Mouse (Mus musculus): ENCODE data around the gene Zmynd11. TPM values are rescaled to one million over a fixed set of nuclear protein-coding genes. Genes with fewer than 3 reads are reported as not detected.
"Not testable (repeated sequence)": the region's sequence is repeated elsewhere in the genome, so short reads cannot be mapped to it uniquely, and the experiment has no call there.

Zmynd11 gene
- polyA plus RNA-seq, 1 experiment from 2014 or later, result 119 TPM

DNA sequence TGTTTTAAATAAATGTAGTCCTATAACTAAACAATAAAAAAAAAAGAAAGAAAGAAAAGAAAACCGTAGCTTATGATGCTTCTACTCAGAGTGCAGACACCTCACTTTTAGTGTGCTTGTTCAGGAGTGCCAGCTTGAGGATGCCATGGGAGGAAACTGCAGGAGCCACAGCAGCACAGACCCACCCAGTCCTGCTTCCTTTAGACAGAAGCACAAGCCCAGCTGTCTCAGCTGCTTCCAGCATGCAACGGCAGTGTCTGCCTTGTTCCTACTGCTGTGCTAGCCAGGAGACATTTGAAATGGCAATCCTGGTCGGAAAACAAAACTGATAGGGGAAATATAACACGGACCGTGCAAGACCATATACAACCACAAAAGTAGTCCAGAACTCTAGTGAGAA is 28.1 kb downstream of the Zmynd11 start:
- WGBS, result 79% methylated on average over 5 of the region's 5 CpGs
- no peak for ATAC-seq (ENCODE audit: low FRiP score, low TSS enrichment)

DNA sequence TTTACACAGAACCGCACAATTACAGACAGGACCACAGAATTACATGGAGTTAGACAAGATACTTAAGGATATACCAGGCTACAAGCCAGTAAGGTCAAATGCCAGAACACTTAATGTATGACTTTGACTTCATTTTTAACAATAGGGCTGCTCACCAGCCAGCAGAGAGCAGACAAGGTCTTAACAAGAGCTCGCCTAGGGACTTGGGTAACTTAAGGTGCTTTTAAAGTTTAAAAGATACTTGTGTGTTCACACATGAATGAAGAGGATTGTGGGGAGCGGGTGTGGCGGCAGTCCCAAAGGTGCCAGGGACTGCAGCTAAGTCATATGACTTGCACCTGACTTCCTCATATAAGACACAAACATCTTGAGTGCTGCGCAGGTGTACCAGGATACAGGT is 32.9 kb downstream of the Zmynd11 start:
- not testable (repeated sequence) for ATAC-seq (ENCODE audit: low FRiP score, low TSS enrichment)

More for the DNA sequence above, 28.1 kb downstream of the Zmynd11 start:
- Histone ChIP-seq H3K4me3 (ENCODE audit: low read length) (no peak overlapping the region), H3K9me3 (ENCODE audit: control insufficient read depth, low read length) (no peaks in the 10 kb centered on the region), H3K27ac (ENCODE audit: low read depth, low read length) (no peak overlapping the region), H3K36me3 (ENCODE audit: control insufficient read depth, insufficient read depth, low read length) (peaks cover 8% of the 10 kb centered on the region; the same call in 1 of the 2 replicates), H3K9ac (ENCODE audit: low read depth, low read length) (no peak overlapping the region), H3K27me3 (ENCODE audit: control insufficient read depth, insufficient read depth, low read length) (no peaks in the 10 kb centered on the region), H3K4me2 (replicated peaks; ENCODE audit: low read depth, low read length) (no peak overlapping the region), H3K4me1 (ENCODE audit: control insufficient read depth, insufficient read depth, low read length) (no peaks in the 10 kb centered on the region)

DNA sequence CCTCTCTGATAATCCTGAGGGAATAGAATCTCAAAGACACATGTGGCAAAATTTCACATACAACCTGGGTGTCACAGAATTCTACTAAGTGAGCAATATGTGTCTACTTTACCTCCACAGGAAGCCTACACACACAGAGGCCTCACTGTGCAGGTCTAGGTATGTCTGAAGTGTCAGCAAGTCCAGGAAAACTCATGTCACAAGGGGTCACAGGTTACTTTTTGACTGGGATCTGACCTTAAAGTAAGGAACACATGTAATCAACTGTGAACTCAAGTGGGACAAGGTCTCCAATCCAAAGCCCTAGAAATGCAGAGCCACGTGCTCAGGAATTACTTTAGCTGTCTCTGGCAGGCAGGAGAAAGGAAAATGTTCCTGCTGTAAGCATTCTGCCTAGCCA is 36.1 kb downstream of the Zmynd11 start:
- H3K4me3 ChIP-seq (ENCODE audit: low read length), result no peak overlapping the region
- no peaks in the 10 kb centered on the region for H3K4me1 ChIP-seq (ENCODE audit: control insufficient read depth, insufficient read depth, low read length)
- 70% methylated on average over 1 of the region's 1 CpGs for WGBS
- no peak for ATAC-seq (ENCODE audit: low FRiP score, low TSS enrichment)
- no peak overlapping the region for H3K4me2 ChIP-seq (replicated peaks; ENCODE audit: low read depth, low read length)
- no peak overlapping the region for H3K27ac ChIP-seq (ENCODE audit: low read depth, low read length)
- no peaks in the 10 kb centered on the region for H3K27me3 ChIP-seq (ENCODE audit: control insufficient read depth, insufficient read depth, low read length)
- peaks cover 22% of the 10 kb centered on the region; the same call in 1 of the 2 replicates for H3K36me3 ChIP-seq (ENCODE audit: control insufficient read depth, insufficient read depth, low read length)
- H3K9me3 ChIP-seq (ENCODE audit: control insufficient read depth, low read length), result no peaks in the 10 kb centered on the region
- H3K9ac ChIP-seq (ENCODE audit: low read depth, low read length), result no peak overlapping the region

More for the DNA sequence above, 32.9 kb downstream of the Zmynd11 start:
- H3K4me2 ChIP-seq (replicated peaks; ENCODE audit: low read depth, low read length); H3K27me3 ChIP-seq (ENCODE audit: control insufficient read depth, insufficient read depth, low read length); H3K4me3 ChIP-seq (ENCODE audit: low read length); H3K9ac ChIP-seq (ENCODE audit: low read depth, low read length); H3K4me1 ChIP-seq (ENCODE audit: control insufficient read depth, insufficient read depth, low read length); H3K27ac ChIP-seq (ENCODE audit: low read depth, low read length); H3K9me3 ChIP-seq (ENCODE audit: control insufficient read depth, low read length): not testable (repeated sequence)
- peaks cover 18% of the 10 kb centered on the region; the same call in 1 of the 2 replicates for H3K36me3 ChIP-seq (ENCODE audit: control insufficient read depth, insufficient read depth, low read length)
- 95% methylated on average over 4 of the region's 5 CpGs for WGBS

DNA sequence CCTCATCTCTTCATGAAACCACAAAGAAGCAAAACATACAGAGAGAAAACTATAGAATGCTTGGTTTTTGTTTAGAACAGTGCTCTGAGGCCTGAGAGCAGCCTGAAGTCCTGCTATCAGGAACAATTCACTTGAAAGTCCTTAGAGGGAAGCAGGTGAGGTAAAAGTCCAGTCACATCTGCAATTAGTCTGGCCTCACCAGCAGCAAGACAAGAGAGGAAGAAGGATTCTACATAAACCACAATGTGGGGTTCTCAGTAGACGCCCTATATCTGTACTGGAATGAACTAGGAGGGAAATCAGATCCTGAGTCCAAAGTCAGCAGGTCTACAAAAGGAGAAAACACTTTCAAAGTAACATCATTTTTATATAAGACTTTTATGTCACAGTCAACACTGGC is 49.9 kb downstream of the Zmynd11 start:
- H3K27ac ChIP-seq (ENCODE audit: low read depth, low read length), result no peak overlapping the region
- H3K4me2 ChIP-seq (replicated peaks; ENCODE audit: low read depth, low read length), result no peak overlapping the region
- no peak overlapping the region for H3K4me3 ChIP-seq (ENCODE audit: low read length)
- ATAC-seq (ENCODE audit: low FRiP score, low TSS enrichment), result no peak
- no peaks in the 10 kb centered on the region for H3K9me3 ChIP-seq (ENCODE audit: control insufficient read depth, low read length)
- no peaks in the 10 kb centered on the region for H3K4me1 ChIP-seq (ENCODE audit: control insufficient read depth, insufficient read depth, low read length)
- H3K9ac ChIP-seq (ENCODE audit: low read depth, low read length), result no peak overlapping the region
- H3K36me3 ChIP-seq (ENCODE audit: control insufficient read depth, insufficient read depth, low read length), result peaks cover 22% of the 10 kb centered on the region; the same call in 1 of the 2 replicates
- WGBS, result 89% methylated on average over 1 of the region's 1 CpGs
- no peaks in the 10 kb centered on the region for H3K27me3 ChIP-seq (ENCODE audit: control insufficient read depth, insufficient read depth, low read length)

DNA sequence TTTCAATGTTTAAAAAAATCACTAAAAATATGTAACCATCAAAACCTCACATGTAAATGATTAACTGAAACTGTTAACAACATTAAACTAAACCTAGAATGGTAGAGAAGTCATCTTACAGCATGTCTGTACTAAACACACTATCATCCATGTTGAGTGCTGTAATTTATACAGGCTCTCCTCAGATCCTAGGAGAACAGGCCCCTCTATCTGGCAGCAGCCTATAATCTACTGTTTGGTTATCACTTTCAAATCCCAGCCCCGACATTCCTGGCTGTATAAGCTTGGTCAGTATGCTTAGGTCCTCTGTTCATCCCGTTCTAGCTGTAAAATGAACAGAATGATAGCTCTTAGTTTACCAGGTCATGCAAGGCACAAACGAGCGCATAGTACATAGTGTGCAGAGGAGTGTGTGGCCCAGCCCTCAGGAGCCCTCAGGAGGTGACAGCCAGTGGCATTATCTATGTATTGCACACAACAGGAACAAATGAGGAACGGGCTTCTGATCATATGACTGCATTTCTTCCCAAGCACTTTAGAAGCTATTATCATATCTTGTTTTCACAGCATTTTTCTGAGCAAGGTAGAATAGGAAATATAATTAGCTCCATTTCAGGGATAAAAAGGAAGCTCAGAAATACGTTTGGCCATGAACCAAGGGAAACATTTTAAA is 51.5 kb downstream of the Zmynd11 start:
- WGBS, result 88% methylated on average over 6 of the region's 6 CpGs
- H3K9me3 ChIP-seq (ENCODE audit: control insufficient read depth, low read length), result no peaks in the 10 kb centered on the region
- H3K4me3 ChIP-seq (ENCODE audit: low read length), result no peak overlapping the region

DNA sequence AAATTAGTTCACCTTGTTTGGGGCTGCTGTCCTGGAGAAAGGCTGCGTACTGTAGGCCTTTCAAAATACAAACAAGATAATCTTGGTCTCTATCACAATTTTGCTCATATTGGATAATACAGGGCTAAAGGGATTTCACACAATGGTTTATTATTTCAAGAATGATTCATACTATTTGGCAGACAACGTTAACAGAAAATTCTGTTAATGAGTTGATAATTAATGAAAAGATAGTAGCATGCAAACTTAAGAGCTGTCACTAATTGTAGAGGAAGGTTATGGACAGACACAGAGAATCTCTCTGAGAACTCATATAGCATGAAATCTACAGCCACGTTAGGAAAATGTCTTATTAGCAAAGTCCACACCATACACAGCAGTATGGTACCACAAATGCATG is 52.2 kb downstream of the Zmynd11 start:
- no peak overlapping the region for H3K27ac ChIP-seq (ENCODE audit: low read depth, low read length)
- no peak overlapping the region for H3K4me2 ChIP-seq (replicated peaks; ENCODE audit: low read depth, low read length)
- ATAC-seq (ENCODE audit: low FRiP score, low TSS enrichment), result no peak
- H3K4me1 ChIP-seq (ENCODE audit: control insufficient read depth, insufficient read depth, low read length), result no peaks in the 10 kb centered on the region
- 89% methylated on average over 3 of the region's 3 CpGs for WGBS
- no peak overlapping the region for H3K9ac ChIP-seq (ENCODE audit: low read depth, low read length)
- no peak overlapping the region for H3K4me3 ChIP-seq (ENCODE audit: low read length)
- H3K9me3 ChIP-seq (ENCODE audit: control insufficient read depth, low read length), result no peaks in the 10 kb centered on the region
- H3K36me3 ChIP-seq (ENCODE audit: control insufficient read depth, insufficient read depth, low read length), result peaks cover 21% of the 10 kb centered on the region
- no peaks in the 10 kb centered on the region for H3K27me3 ChIP-seq (ENCODE audit: control insufficient read depth, insufficient read depth, low read length)

More for the DNA sequence above, 51.5 kb downstream of the Zmynd11 start:
- H3K4me2 ChIP-seq (replicated peaks; ENCODE audit: low read depth, low read length), result no peak overlapping the region
- H3K27ac ChIP-seq (ENCODE audit: low read depth, low read length), result no peak overlapping the region
- H3K4me1 ChIP-seq (ENCODE audit: control insufficient read depth, insufficient read depth, low read length), result no peaks in the 10 kb centered on the region
- no peaks in the 10 kb centered on the region for H3K27me3 ChIP-seq (ENCODE audit: control insufficient read depth, insufficient read depth, low read length)
- H3K36me3 ChIP-seq (ENCODE audit: control insufficient read depth, insufficient read depth, low read length), result peaks cover 20% of the 10 kb centered on the region
- no peak overlapping the region for H3K9ac ChIP-seq (ENCODE audit: low read depth, low read length)
- no peak for ATAC-seq (ENCODE audit: low FRiP score, low TSS enrichment)

DNA sequence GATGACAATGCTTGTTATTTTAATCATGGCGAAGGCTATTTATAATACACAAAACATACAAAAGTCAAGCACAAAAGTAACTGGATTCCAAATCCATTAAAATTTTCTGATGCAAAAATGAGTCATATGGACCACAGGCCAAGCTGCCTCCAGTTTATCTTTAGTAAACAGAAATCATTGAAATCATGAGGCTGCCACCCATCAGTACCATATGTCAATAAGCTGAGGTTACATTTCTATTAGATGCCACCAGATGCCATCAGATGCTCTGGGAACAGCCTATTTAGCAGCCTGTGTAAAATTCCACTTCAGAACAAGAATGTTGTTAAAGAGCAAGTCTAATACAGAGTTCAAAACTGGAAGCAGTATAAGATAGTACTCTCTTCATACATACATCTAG is 52.7 kb downstream of the Zmynd11 start:
- Histone ChIP-seq H3K27ac (ENCODE audit: low read depth, low read length) (no peak overlapping the region), H3K4me3 (ENCODE audit: low read length) (no peak overlapping the region), H3K36me3 (ENCODE audit: control insufficient read depth, insufficient read depth, low read length) (peaks cover 24% of the 10 kb centered on the region), H3K27me3 (ENCODE audit: control insufficient read depth, insufficient read depth, low read length) (no peaks in the 10 kb centered on the region), H3K9me3 (ENCODE audit: control insufficient read depth, low read length) (no peaks in the 10 kb centered on the region), H3K4me1 (ENCODE audit: control insufficient read depth, insufficient read depth, low read length) (no peaks in the 10 kb centered on the region), H3K4me2 (replicated peaks; ENCODE audit: low read depth, low read length) (no peak overlapping the region), H3K9ac (ENCODE audit: low read depth, low read length) (no peak overlapping the region)
- no peak for ATAC-seq (ENCODE audit: low FRiP score, low TSS enrichment)
- WGBS, result 97% methylated on average over 1 of the region's 1 CpGs

DNA sequence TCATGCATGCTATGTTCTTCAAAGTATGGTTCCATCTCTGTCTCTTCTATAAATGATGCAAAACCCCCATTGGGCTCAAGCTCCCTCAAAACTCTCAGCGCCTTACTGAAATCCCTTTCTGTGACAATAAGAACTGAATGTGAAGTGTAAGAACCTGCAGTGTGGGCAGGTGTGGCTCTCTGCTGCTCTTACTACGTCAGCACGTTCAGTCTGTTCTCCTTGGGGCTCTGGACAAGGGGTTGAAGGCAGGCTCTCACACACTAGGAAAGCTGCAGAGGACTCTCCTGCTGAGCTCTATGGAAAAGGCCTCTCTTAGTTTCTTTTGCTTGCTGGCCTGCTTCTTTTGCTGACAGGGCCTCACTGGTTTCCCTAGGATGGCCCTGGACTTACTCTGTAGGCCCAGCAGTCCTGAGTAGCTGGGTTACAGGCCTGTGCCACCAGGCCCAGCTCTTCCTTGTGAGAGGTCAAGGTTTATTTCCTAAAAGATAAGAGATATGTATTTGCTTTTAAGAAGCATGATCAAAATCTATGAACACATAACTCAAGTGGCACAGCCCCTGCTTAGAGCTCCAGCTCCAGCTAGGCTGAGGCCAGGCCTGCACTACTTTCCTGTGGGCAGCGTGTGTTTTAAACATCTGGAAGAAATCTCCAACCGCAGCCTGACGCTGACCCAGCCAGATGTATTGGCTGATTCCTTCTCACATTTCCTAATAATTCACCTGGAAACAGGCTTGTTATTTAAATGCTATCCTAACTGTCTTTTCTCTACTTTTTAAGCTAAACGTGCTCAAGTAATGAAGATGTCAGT is 56.5 kb downstream of the Zmynd11 start:
- Histone ChIP-seq H3K4me3 (ENCODE audit: low read length) (no peak overlapping the region), H3K4me1 (ENCODE audit: control insufficient read depth, insufficient read depth, low read length) (no peaks in the 10 kb centered on the region), H3K36me3 (ENCODE audit: control insufficient read depth, insufficient read depth, low read length) (peaks cover 17% of the 10 kb centered on the region), H3K27me3 (ENCODE audit: control insufficient read depth, insufficient read depth, low read length) (no peaks in the 10 kb centered on the region), H3K4me2 (replicated peaks; ENCODE audit: low read depth, low read length) (no peak overlapping the region), H3K9me3 (ENCODE audit: control insufficient read depth, low read length) (no peaks in the 10 kb centered on the region), H3K9ac (ENCODE audit: low read depth, low read length) (no peak overlapping the region), H3K27ac (ENCODE audit: low read depth, low read length) (no peak overlapping the region)
- 70% methylated on average over 7 of the region's 7 CpGs for WGBS
- ATAC-seq (ENCODE audit: low FRiP score, low TSS enrichment), result no peak

DNA sequence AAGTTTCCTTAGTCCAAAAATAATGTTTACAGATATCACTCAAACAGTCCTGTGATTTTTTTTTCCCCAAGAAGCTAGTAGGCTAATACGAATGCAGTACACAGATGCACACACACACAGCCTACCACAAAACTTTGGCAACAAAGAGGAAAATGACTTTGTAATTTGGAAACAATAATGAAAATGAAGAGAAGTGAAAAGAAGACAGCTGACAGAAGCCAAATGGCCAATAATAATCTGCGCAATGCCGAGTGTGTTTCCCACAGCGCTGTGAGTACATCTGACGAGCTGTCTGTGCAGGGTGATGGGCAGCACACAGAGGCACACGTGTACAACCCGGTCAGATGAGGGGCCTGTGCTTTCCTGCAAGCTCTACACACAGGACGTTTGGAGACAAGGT is 58.4 kb downstream of the Zmynd11 start:
- Histone ChIP-seq H3K9ac (ENCODE audit: low read depth, low read length) (no peak overlapping the region), H3K36me3 (ENCODE audit: control insufficient read depth, insufficient read depth, low read length) (peaks cover 18% of the 10 kb centered on the region), H3K27ac (ENCODE audit: low read depth, low read length) (no peak overlapping the region), H3K4me1 (ENCODE audit: control insufficient read depth, insufficient read depth, low read length) (no peaks in the 10 kb centered on the region), H3K4me2 (replicated peaks; ENCODE audit: low read depth, low read length) (no peak overlapping the region), H3K27me3 (ENCODE audit: control insufficient read depth, insufficient read depth, low read length) (no peaks in the 10 kb centered on the region), H3K9me3 (ENCODE audit: control insufficient read depth, low read length) (no peaks in the 10 kb centered on the region), H3K4me3 (ENCODE audit: low read length) (no peak overlapping the region)
- no peak for ATAC-seq (ENCODE audit: low FRiP score, low TSS enrichment)
- 90% methylated on average over 8 of the region's 8 CpGs for WGBS

Measured in kidney, embryonic 14.5 days (tissue).